Mouse (Mus musculus) liver, adult 2 months (tissue): ENCODE measurements at regions not wholly inside any gene's neighbourhood (a gene's known extent, or its start where the extent isn't known, plus 50 kb on each side); places are given as distances from the start of the nearest gene placed in this dataset.
A peak's percentile ranks its signal among the peaks of the same experiment; 100 is the strongest.

Experiments
- CTCF ChIP-seq: fragments of 200-500 bp; IDR thresholded peaks from 2 replicates; pipeline ENCODE4 v1.5.1; 2011; ENCODE audit warnings: low read depth, low read length, control low read depth
- POLR2A ChIP-seq: fragments of 200-500 bp; IDR thresholded peaks from 2 replicates; pipeline ENCODE4 v1.6.1; 2011; ENCODE audit warnings: low read length, control low read depth; ENCODE audit not compliant: insufficient read depth; ENCODE audit errors: extremely low read depth

DNA sequence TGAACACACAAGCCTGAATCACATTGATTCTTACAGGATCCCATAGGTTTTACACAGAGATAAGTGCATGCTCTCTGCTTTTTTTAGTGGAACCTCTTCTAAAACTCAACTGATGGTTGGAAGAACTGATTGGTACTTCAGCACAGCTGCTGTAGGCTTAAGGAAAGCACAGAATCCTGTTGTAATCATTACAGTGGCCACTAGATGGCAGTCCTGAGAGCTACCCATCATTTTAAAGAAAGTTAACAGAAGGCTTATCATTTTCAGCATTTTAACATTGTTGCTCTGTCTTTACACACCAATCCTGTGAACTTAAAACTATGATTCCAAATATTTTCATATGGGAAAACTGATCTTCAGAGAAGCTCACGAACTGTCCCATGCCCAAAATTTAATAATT, 113.5 kb upstream of the Cypt12 start:
- peak; percentile 50 for TF ChIP-seq CTCF
- no peak for TF ChIP-seq POLR2A
